Mouse (Mus musculus) testis, postnatal 10 days (tissue): Measurements from ENCODE around the gene Fank1.

ENCODE experiments used
- DNase-seq: peaks from one replicate; pipeline ENCODE4 v3.0.0; 2021; ENCODE audit warnings: low spot score

Gene Fank1

DNA sequence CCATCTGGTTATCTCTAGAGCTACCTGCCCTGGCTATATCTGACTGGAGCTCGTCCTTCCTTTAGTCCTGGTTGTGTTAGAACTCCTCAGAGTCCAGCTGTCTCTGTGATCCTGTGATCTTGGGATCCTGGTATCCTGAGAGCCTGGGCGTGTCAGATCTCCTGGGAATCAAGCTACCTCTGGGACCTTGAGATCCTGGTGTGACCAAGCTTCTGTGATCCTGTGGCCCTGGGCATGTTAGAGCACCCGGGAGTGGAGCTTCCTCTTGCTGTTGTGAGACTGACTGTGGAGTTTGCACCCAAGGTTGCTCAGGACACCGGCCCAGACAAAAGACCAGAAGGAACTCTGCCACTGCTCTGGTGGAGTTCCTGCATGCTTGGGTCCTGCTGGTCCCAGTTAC is 122.7 kb downstream of the Fank1 start:
- peak; percentile 14 for DNase-seq

DNA sequence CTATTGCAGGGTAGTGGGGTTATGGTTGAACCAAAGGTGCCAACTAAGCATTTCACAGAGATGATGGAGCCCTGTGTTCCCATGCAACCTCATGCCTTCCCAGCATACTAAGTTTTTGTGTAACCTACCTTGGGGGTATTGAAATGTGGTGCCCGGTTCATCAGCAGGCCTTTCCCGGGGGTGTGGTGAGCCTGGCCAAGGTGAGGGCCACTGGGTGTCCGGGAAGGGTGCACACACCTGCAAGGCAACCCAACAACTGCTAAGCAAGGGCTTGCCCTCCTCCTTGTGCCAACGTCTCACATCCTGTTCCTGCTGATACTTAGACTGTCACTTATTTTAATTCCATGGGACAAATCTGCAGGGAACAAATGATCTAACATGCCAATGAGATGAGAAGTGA is 132.3 kb downstream of the Fank1 start:
- peak; percentile 29 for DNase-seq

- DNase-seq: peak; percentile 25
Observed at GRCm38 (mm10) chr7:133909833-133910375, 133.2 kb downstream of the Fank1 start.

- peak; percentile 19 for DNase-seq
Observed at GRCm38 (mm10) chr7:133911881-133912280, 135.2 kb downstream of the Fank1 start.

- DNase-seq: peak; percentile 36
Observed at GRCm38 (mm10) chr7:133916230-133916629, 139.6 kb downstream of the Fank1 start.

DNA sequence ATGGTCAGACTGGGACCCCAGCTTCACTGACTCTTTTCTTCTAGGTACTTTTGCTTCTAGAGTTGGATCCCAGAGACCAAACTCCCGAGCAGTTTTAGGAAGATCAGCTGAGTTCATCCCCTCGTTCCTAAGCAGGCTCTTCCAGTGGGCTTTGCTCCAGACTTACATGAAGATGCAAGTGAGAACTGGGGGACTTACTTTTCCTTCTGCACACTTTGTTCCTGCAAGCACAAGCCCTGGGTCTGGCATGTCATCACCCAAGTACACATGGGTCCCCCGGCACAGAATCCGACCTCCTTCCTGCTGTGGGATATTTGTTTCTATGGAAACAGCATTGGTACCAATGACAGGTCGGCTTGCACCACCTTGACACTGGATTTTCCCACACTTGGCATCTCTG is 142.6 kb downstream of the Fank1 start:
- peak; percentile 41 for DNase-seq

- peak; percentile 43 for DNase-seq
Observed at GRCm38 (mm10) chr7:133919918-133920317, 143.3 kb downstream of the Fank1 start.

GRCm38 (mm10) chr7:133920724-133921123 is 144.1 kb downstream of the Fank1 start:
- DNase-seq: no peak

DNA sequence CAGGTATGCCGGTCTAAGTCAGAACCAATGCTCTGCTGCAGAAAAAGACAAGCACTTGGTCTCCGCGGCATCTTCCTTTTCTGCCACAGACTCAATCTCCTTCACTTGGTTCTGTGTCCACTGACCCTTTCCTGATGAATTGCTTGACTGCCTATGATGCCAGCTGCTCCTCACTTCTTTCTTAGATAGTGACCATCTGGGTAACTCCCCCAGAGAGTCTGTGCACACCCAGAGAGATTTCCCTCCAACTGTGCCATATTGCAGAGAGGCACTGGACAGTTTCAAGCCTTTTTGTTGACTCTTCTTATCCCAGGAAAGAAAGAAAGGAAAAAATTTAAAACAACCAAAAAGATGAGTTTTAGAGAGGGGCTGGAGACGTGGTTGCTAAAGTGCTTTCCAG is 144.6 kb downstream of the Fank1 start:
- no peak for DNase-seq

- DNase-seq: no peak
Observed at GRCm38 (mm10) chr7:133923994-133924393, 147.3 kb downstream of the Fank1 start.

GRCm38 (mm10) chr7:133925771-133926170 is 149.1 kb downstream of the Fank1 start:
- no peak for DNase-seq

DNA sequence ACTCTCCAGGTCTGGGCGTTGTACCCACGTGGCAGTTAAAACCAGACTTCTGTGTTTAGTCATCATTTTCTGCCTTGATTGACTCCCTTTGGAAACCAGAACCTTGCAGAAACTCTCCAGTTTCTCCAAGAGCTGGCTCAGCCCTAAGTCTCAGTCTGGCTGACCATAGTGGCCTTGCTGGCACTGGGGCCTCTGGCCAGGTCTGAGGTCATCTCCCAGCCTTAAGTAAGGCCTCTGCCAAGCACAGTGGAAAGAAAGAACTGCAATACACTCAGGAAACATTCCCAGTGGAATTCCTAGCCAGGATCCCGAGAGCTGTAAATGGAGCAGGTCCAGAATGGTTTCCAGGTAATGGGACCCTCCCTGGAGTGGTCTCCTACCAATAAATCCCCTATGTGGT is 152.3 kb downstream of the Fank1 start:
- no peak for DNase-seq
